Mouse (Mus musculus): ENCODE data around the gene Pnn. TPM values are rescaled to one million over a fixed set of nuclear protein-coding genes. Genes with fewer than 3 reads are reported as not detected.
A peak's percentile ranks its signal among the peaks of the same experiment; 100 is the strongest.

The Pnn gene
- total RNA-seq (2021): 10 to 100 TPM; 62.6 to 65.5 TPM
- long read RNA-seq, experiment 1, transcript Pnn-201 (9 exons, 3,485 nt): major isoform, 87 of 98 reads
- long read RNA-seq, experiment 1, partial matches to known transcripts: 2 of 98 reads
- long read RNA-seq, experiment 1, other reads (novel, unspliced or antisense): 9 of 98 reads
- long read RNA-seq, experiment 2, transcript Pnn-201 (9 exons, 3,485 nt): major isoform, 92 of 105 reads
- long read RNA-seq, experiment 2, partial matches to known transcripts: 3 of 105 reads
- long read RNA-seq, experiment 2, other reads (novel, unspliced or antisense): 10 of 105 reads

GRCm38 (mm10) chr12:59066448-59067077 is at the start of gene Pnn:
Gene Pnn, plus strand, starts transcription at chr12:59066884.
- TF ChIP-seq CTCF (IDR thresholded peaks at IDR 0.05): peak; percentile 42
- intact Hi-C loops (cut with DNase I): loop anchor here (1.0 to 2.0 kb wide), 2 partner anchors 54 to 152 kb away; partner anchors contain the start of genes Fbxo33 and Sec23a
- Histone ChIP-seq H3K4me3 (peak within 1 kb of the TSS; percentile 99), H3K27ac (peak within 1 kb of the TSS; percentile 99)
- DNase-seq (ENCODE audit: extremely low spot score in 1 of 2, low spot score in 2 of 2): peak; percentile 97

GRCm38 (mm10) chr12:59017970-59018369 is 48.7 kb upstream of the Pnn start:
- no peak for DNase-seq (ENCODE audit: extremely low spot score in 1 of 2, low spot score in 2 of 2)
- intact Hi-C loops (cut with DNase I): no loop called here
- TF ChIP-seq CTCF (IDR thresholded peaks at IDR 0.05): no peak
- Histone ChIP-seq H3K4me3 (no peak overlapping the region), H3K27ac (no peak overlapping the region)

- H3K27ac ChIP-seq: no peak overlapping the region
- intact Hi-C loops (cut with DNase I): no loop called here
- H3K4me3 ChIP-seq: no peak overlapping the region
- TF ChIP-seq CTCF (IDR thresholded peaks at IDR 0.05): no peak
- no peak for DNase-seq (ENCODE audit: extremely low spot score in 1 of 2, low spot score in 2 of 2)
These were observed 46.8 kb upstream of the Pnn start for GRCm38 (mm10) chr12:59019891-59020290.

GRCm38 (mm10) chr12:59021306-59021705 is 45.4 kb upstream of the Pnn start:
- H3K27ac ChIP-seq: no peak overlapping the region
- DNase-seq (ENCODE audit: extremely low spot score in 1 of 2, low spot score in 2 of 2): no peak
- H3K4me3 ChIP-seq: no peak overlapping the region
- TF ChIP-seq CTCF (IDR thresholded peaks at IDR 0.05): no peak
- intact Hi-C loops (cut with DNase I): no loop called here

- DNase-seq (ENCODE audit: extremely low spot score in 1 of 2, low spot score in 2 of 2): no peak
- TF ChIP-seq CTCF (IDR thresholded peaks at IDR 0.05): peak; percentile 28
These were observed 34.6 kb upstream of the Pnn start for GRCm38 (mm10) chr12:59032101-59032500.

GRCm38 (mm10) chr12:59039162-59039970 is 27.3 kb upstream of the Pnn start:
- intact Hi-C loops (cut with DNase I): no loop called here
- Histone ChIP-seq H3K27ac (no peak overlapping the region), H3K4me3 (no peak overlapping the region)
- no peak for DNase-seq (ENCODE audit: extremely low spot score in 1 of 2, low spot score in 2 of 2)
- TF ChIP-seq CTCF (IDR thresholded peaks at IDR 0.05): no peak

More at GRCm38 (mm10) chr12:59032101-59032500, 34.6 kb upstream of the Pnn start:
- intact Hi-C loops (cut with DNase I): no loop called here
- no peak overlapping the region for H3K27ac ChIP-seq
- no peak overlapping the region for H3K4me3 ChIP-seq

GRCm38 (mm10) chr12:59039971-59040844 is 26.5 kb upstream of the Pnn start:
- DNase-seq (ENCODE audit: extremely low spot score in 1 of 2, low spot score in 2 of 2): no peak
- no peak overlapping the region for H3K27ac ChIP-seq
- intact Hi-C loops (cut with DNase I): no loop called here
- no peak for TF ChIP-seq CTCF (IDR thresholded peaks at IDR 0.05)
- no peak overlapping the region for H3K4me3 ChIP-seq

GRCm38 (mm10) chr12:59040851-59041250 is 25.8 kb upstream of the Pnn start:
- intact Hi-C loops (cut with DNase I): no loop called here
- Histone ChIP-seq H3K4me3 (no peak overlapping the region), H3K27ac (no peak overlapping the region)
- no peak for DNase-seq (ENCODE audit: extremely low spot score in 1 of 2, low spot score in 2 of 2)
- no peak for TF ChIP-seq CTCF (IDR thresholded peaks at IDR 0.05)

- intact Hi-C loops (cut with DNase I): no loop called here
- TF ChIP-seq CTCF (IDR thresholded peaks at IDR 0.05): no peak
- H3K4me3 ChIP-seq: no peak overlapping the region
- H3K27ac ChIP-seq: no peak overlapping the region
- DNase-seq (ENCODE audit: extremely low spot score in 1 of 2, low spot score in 2 of 2): no peak
These were observed 14.2 kb upstream of the Pnn start for GRCm38 (mm10) chr12:59052470-59052869.

GRCm38 (mm10) chr12:59053166-59053565 is 13.5 kb upstream of the Pnn start:
- Histone ChIP-seq H3K27ac (no peak overlapping the region), H3K4me3 (no peak overlapping the region)
- DNase-seq (ENCODE audit: extremely low spot score in 1 of 2, low spot score in 2 of 2): no peak
- no peak for TF ChIP-seq CTCF (IDR thresholded peaks at IDR 0.05)
- intact Hi-C loops (cut with DNase I): no loop called here

- no peak for DNase-seq (ENCODE audit: extremely low spot score in 1 of 2, low spot score in 2 of 2)
- TF ChIP-seq CTCF (IDR thresholded peaks at IDR 0.05): no peak
- intact Hi-C loops (cut with DNase I): no loop called here
- Histone ChIP-seq H3K27ac (no peak overlapping the region), H3K4me3 (no peak overlapping the region)
These were observed 12.7 kb upstream of the Pnn start for GRCm38 (mm10) chr12:59053976-59054375.
